Mouse (Mus musculus): Measurements from ENCODE around the gene Cry1. TPM values are rescaled to one million over a fixed set of nuclear protein-coding genes. Genes with fewer than 3 reads are reported as not detected.
A peak's percentile ranks its signal among the peaks of the same experiment; 100 is the strongest.

Cry1 gene
- total RNA-seq (2018; cell fraction: chromatin; rRNA removed): 10 to 100 TPM in 19 of 26 experiments, 1 to 10 TPM in 7; 5.8 to 32.4 (median 12.1) TPM
- total RNA-seq (2018; cell fraction: cytosol; rRNA removed): 10 to 100 TPM in 2 of 26 experiments, 1 to 10 TPM in 24; 6.4 to 14.9 (median 7.9) TPM
- 10 to 100 TPM in 15 of 26 experiments, 1 to 10 TPM in 11; 5.5 to 15.5 (median 11.1) TPM for total RNA-seq (2018; cell fraction: nucleus; rRNA removed)
- polyA plus RNA-seq (2018): 3.4 to 5.7 TPM (median 3.9 TPM) in 3 replicates

GRCm38 (mm10) chr10:85184964-85185608 is at the start of gene Cry1:
Cry1 (minus strand) TSS chr10:85185064.
- no peaks in the 10 kb centered on the region for H3K79me2 ChIP-seq (ENCODE audit: inconsistent target)
- peak within 1 kb of the TSS; percentile 49 for H3K4me3 ChIP-seq (ENCODE audit: inconsistent target)
- H3K27ac ChIP-seq: peak within 1 kb of the TSS; percentile 44
- WGBS (ENCODE audit: missing documents): under 1% methylated on average over 74 of the region's 75 CpGs
- no peaks in the 10 kb centered on the region for H3K36me3 ChIP-seq (ENCODE audit: inconsistent target)

- Histone ChIP-seq H3K79me2 (ENCODE audit: inconsistent target) (no peaks in the 10 kb centered on the region), H3K4me3 (ENCODE audit: inconsistent target) (no peak overlapping the region), H3K36me3 (ENCODE audit: inconsistent target) (no peaks in the 10 kb centered on the region), H3K27ac (no peak overlapping the region)
- WGBS (ENCODE audit: missing documents): 81% methylated on average over 6 of the region's 6 CpGs
Observed at GRCm38 (mm10) chr10:85221771-85222050, 36.8 kb upstream of the Cry1 start.

- Histone ChIP-seq H3K27ac (no peak overlapping the region), H3K79me2 (ENCODE audit: inconsistent target) (no peaks in the 10 kb centered on the region), H3K4me3 (ENCODE audit: inconsistent target) (no peak overlapping the region), H3K36me3 (ENCODE audit: inconsistent target) (no peaks in the 10 kb centered on the region)
- WGBS (ENCODE audit: missing documents): 25% methylated on average over 22 of the region's 22 CpGs
Observed at GRCm38 (mm10) chr10:85220918-85221770, 36.3 kb upstream of the Cry1 start.

GRCm38 (mm10) chr10:85214847-85215246 is 30.0 kb upstream of the Cry1 start:
- no peaks in the 10 kb centered on the region for H3K36me3 ChIP-seq (ENCODE audit: inconsistent target)
- 69% methylated on average over 5 of the region's 5 CpGs for WGBS (ENCODE audit: missing documents)
- no peaks in the 10 kb centered on the region for H3K79me2 ChIP-seq (ENCODE audit: inconsistent target)
- H3K27ac ChIP-seq: no peak overlapping the region
- no peak overlapping the region for H3K4me3 ChIP-seq (ENCODE audit: inconsistent target)

GRCm38 (mm10) chr10:85211673-85212072 is 26.8 kb upstream of the Cry1 start:
- 89% methylated on average over 5 of the region's 5 CpGs for WGBS (ENCODE audit: missing documents)
- Histone ChIP-seq H3K36me3 (ENCODE audit: inconsistent target) (no peaks in the 10 kb centered on the region), H3K79me2 (ENCODE audit: inconsistent target) (no peaks in the 10 kb centered on the region), H3K4me3 (ENCODE audit: inconsistent target) (no peak overlapping the region), H3K27ac (no peak overlapping the region)

- Histone ChIP-seq H3K36me3 (ENCODE audit: inconsistent target) (no peaks in the 10 kb centered on the region), H3K79me2 (ENCODE audit: inconsistent target) (no peaks in the 10 kb centered on the region), H3K27ac (no peak overlapping the region), H3K4me3 (ENCODE audit: inconsistent target) (no peak overlapping the region)
- WGBS (ENCODE audit: missing documents): 95% methylated on average over 3 of the region's 3 CpGs
Observed at GRCm38 (mm10) chr10:85210125-85210524, 25.3 kb upstream of the Cry1 start.

GRCm38 (mm10) chr10:85209119-85209605 is 24.3 kb upstream of the Cry1 start:
- no peak overlapping the region for H3K4me3 ChIP-seq (ENCODE audit: inconsistent target)
- H3K79me2 ChIP-seq (ENCODE audit: inconsistent target): no peaks in the 10 kb centered on the region
- H3K27ac ChIP-seq: no peak overlapping the region
- no peaks in the 10 kb centered on the region for H3K36me3 ChIP-seq (ENCODE audit: inconsistent target)

GRCm38 (mm10) chr10:85205316-85205715 is 20.5 kb upstream of the Cry1 start:
- no peaks in the 10 kb centered on the region for H3K79me2 ChIP-seq (ENCODE audit: inconsistent target)
- 89% methylated on average over 2 of the region's 2 CpGs for WGBS (ENCODE audit: missing documents)
- H3K36me3 ChIP-seq (ENCODE audit: inconsistent target): no peaks in the 10 kb centered on the region
- H3K27ac ChIP-seq: no peak overlapping the region
- no peak overlapping the region for H3K4me3 ChIP-seq (ENCODE audit: inconsistent target)

GRCm38 (mm10) chr10:85204255-85204855 is 19.5 kb upstream of the Cry1 start:
- Histone ChIP-seq H3K79me2 (ENCODE audit: inconsistent target) (no peaks in the 10 kb centered on the region), H3K36me3 (ENCODE audit: inconsistent target) (no peaks in the 10 kb centered on the region), H3K27ac (no peak overlapping the region), H3K4me3 (ENCODE audit: inconsistent target) (no peak overlapping the region)
- 78% methylated on average over 7 of the region's 7 CpGs for WGBS (ENCODE audit: missing documents)

- 48% methylated on average over 5 of the region's 5 CpGs for WGBS (ENCODE audit: missing documents)
- Histone ChIP-seq H3K27ac (no peak overlapping the region), H3K79me2 (ENCODE audit: inconsistent target) (no peaks in the 10 kb centered on the region), H3K36me3 (ENCODE audit: inconsistent target) (no peaks in the 10 kb centered on the region), H3K4me3 (ENCODE audit: inconsistent target) (no peak overlapping the region)
Observed at GRCm38 (mm10) chr10:85194528-85194927, 9.7 kb upstream of the Cry1 start.

- Histone ChIP-seq H3K36me3 (ENCODE audit: inconsistent target) (no peaks in the 10 kb centered on the region), H3K79me2 (ENCODE audit: inconsistent target) (no peaks in the 10 kb centered on the region), H3K4me3 (ENCODE audit: inconsistent target) (no peak overlapping the region), H3K27ac (no peak overlapping the region)
- 22% methylated on average over 3 of the region's 3 CpGs for WGBS (ENCODE audit: missing documents)
Observed at GRCm38 (mm10) chr10:85193321-85193720, 8.5 kb upstream of the Cry1 start.

GRCm38 (mm10) chr10:85190652-85191051 is 5.8 kb upstream of the Cry1 start:
- Histone ChIP-seq H3K4me3 (ENCODE audit: inconsistent target) (no peak overlapping the region), H3K27ac (no peak overlapping the region), H3K36me3 (ENCODE audit: inconsistent target) (no peaks in the 10 kb centered on the region), H3K79me2 (ENCODE audit: inconsistent target) (no peaks in the 10 kb centered on the region)

- Histone ChIP-seq H3K36me3 (ENCODE audit: inconsistent target) (no peaks in the 10 kb centered on the region), H3K27ac (no peak overlapping the region)
- WGBS (ENCODE audit: missing documents): 47% methylated on average over 5 of the region's 5 CpGs
Observed at GRCm38 (mm10) chr10:85189966-85190365, 5.1 kb upstream of the Cry1 start.

GRCm38 (mm10) chr10:85186499-85186794 is 1.6 kb upstream of the Cry1 start:
- Histone ChIP-seq H3K4me3 (ENCODE audit: inconsistent target) (no peak overlapping the region), H3K27ac (no peak overlapping the region), H3K79me2 (ENCODE audit: inconsistent target) (no peaks in the 10 kb centered on the region), H3K36me3 (ENCODE audit: inconsistent target) (no peaks in the 10 kb centered on the region)
- WGBS (ENCODE audit: missing documents): 88% methylated on average over 2 of the region's 2 CpGs

More at GRCm38 (mm10) chr10:85189966-85190365, 5.1 kb upstream of the Cry1 start:
- Histone ChIP-seq H3K4me3 (ENCODE audit: inconsistent target) (no peak overlapping the region), H3K79me2 (ENCODE audit: inconsistent target) (no peaks in the 10 kb centered on the region)

All from macrophage (primary cell).